Mouse (Mus musculus): Measurements from ENCODE around the gene Olfr713. TPM values are rescaled to one million over a fixed set of nuclear protein-coding genes. Genes with fewer than 3 reads are reported as not detected.

Gene Olfr713
- polyA plus RNA-seq (2012; rRNA removed; ENCODE audit: low replicate concordance) = not detected in 2 replicates

DNA sequence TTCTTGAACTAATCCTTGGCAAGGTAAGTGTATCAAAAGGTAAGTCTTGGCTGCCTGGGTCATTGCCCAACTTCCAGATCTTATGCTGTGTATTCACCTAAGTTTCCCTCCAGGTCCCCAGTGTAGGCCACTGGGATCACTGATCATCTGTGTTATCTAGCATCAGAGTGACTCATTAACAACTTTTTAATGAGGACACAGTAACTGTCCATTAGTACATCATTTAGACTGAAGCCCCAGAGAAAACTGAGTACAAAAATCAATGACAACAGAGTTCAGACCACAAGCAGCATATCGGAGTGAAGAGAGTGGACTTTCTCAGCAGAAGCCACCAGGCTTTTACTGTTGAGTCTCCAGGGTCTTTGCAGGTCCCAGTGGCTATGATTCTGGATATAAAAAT lies at the start of gene Olfr713:
Olfr713 (plus strand) TSS at position 301 of the 400 bp plus-strand sequence.

GRCm38 (mm10) chr7:107005972-107006371 lies 25.0 kb upstream of the Olfr713 start, which contains the start of gene Olfr2:
TSS of gene Olfr2 (minus strand) at chr7:107006072.

DNA sequence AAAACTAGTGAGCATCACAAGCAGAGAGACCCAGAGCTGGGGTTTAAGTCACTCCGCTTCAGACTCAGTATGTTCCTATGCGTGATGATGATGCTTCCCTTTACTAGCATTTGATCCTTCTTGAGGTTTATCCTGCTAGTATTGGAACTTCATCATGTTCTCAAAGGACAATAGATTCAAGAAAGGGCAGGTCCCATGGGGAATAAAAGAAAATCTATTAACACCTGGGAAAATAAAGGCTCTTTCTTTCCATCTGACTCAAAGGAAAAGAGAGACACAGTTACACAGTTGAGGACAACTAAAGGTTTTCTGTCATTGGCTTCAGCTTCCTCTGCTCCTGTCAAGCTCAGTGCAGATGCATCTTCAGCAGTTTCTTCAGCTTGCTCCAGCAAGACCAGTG lies 39.7 kb downstream of the Olfr713 start, which contains the start of gene Olfr714:
Olfr714 (plus strand) TSS at position 301 of the 400 bp plus-strand sequence.

Other genes with a start within 250 kb of the Olfr713 start
- gene Olfr699, start 238.0 kb upstream of the Olfr713 start, polyA plus RNA-seq (2012; rRNA removed; ENCODE audit: low replicate concordance) = not detected in 2 replicates
- not detected in 2 replicates for gene Olfr700, start 222.3 kb upstream of the Olfr713 start, polyA plus RNA-seq (2012; rRNA removed; ENCODE audit: low replicate concordance)
- gene Olfr701, start 217.0 kb upstream of the Olfr713 start, polyA plus RNA-seq (2012; rRNA removed; ENCODE audit: low replicate concordance) = not detected in 2 replicates
- not detected in 2 replicates for gene Olfr702, start 197.3 kb upstream of the Olfr713 start, polyA plus RNA-seq (2012; rRNA removed; ENCODE audit: low replicate concordance)
- gene Olfr703, start 187.8 kb upstream of the Olfr713 start, polyA plus RNA-seq (2012; rRNA removed; ENCODE audit: low replicate concordance) = not detected in 2 replicates
- not detected in 2 replicates for gene Olfr704, start 168.0 kb upstream of the Olfr713 start, polyA plus RNA-seq (2012; rRNA removed; ENCODE audit: low replicate concordance)
- not detected in 2 replicates for gene Olfr705, start 154.3 kb upstream of the Olfr713 start, polyA plus RNA-seq (2012; rRNA removed; ENCODE audit: low replicate concordance)
- gene Olfr706, start 143.0 kb upstream of the Olfr713 start, polyA plus RNA-seq (2012; rRNA removed; ENCODE audit: low replicate concordance) = not detected in 2 replicates
- not detected in 2 replicates for gene Olfr707, start 129.9 kb upstream of the Olfr713 start, polyA plus RNA-seq (2012; rRNA removed; ENCODE audit: low replicate concordance)
- not detected in 2 replicates for gene Olfr1532-ps1, start 123.2 kb upstream of the Olfr713 start, polyA plus RNA-seq (2012; rRNA removed; ENCODE audit: low replicate concordance)
- gene Olfr709-ps1, start 99.0 kb upstream of the Olfr713 start, polyA plus RNA-seq (2012; rRNA removed; ENCODE audit: low replicate concordance) = not detected in 2 replicates
- not detected in 2 replicates for gene Olfr710, start 82.9 kb upstream of the Olfr713 start, polyA plus RNA-seq (2012; rRNA removed; ENCODE audit: low replicate concordance)
- gene Olfr6, start 67.2 kb upstream of the Olfr713 start, polyA plus RNA-seq (2012; rRNA removed; ENCODE audit: low replicate concordance) = not detected in 2 replicates
- not detected in 2 replicates for gene Olfr711, start 55.7 kb upstream of the Olfr713 start, polyA plus RNA-seq (2012; rRNA removed; ENCODE audit: low replicate concordance)
- not detected in 2 replicates for gene Olfr2, start 25.1 kb upstream of the Olfr713 start, polyA plus RNA-seq (2012; rRNA removed; ENCODE audit: low replicate concordance)
- not detected in 2 replicates for gene Olfr714, start 39.8 kb downstream of the Olfr713 start, polyA plus RNA-seq (2012; rRNA removed; ENCODE audit: low replicate concordance)
- gene Olfr17, start 62.0 kb downstream of the Olfr713 start, polyA plus RNA-seq (2012; rRNA removed; ENCODE audit: low replicate concordance) = not detected in 2 replicates
- not detected in 2 replicates for gene Olfr715b, start 79.2 kb downstream of the Olfr713 start, polyA plus RNA-seq (2012; rRNA removed; ENCODE audit: low replicate concordance)
- not detected in 2 replicates for gene Olfr715, start 99.9 kb downstream of the Olfr713 start, polyA plus RNA-seq (2012; rRNA removed; ENCODE audit: low replicate concordance)
- gene Olfr716, start 107.2 kb downstream of the Olfr713 start, polyA plus RNA-seq (2012; rRNA removed; ENCODE audit: low replicate concordance) = not detected in 2 replicates
- not detected in 2 replicates for gene Nlrp14, start 135.8 kb downstream of the Olfr713 start, polyA plus RNA-seq (2012; rRNA removed; ENCODE audit: low replicate concordance)
- not detected in 2 replicates for gene Rbmxl2, start 178.3 kb downstream of the Olfr713 start, polyA plus RNA-seq (2012; rRNA removed; ENCODE audit: low replicate concordance)